Mouse (Mus musculus): ENCODE measurements around the gene Tnr. TPM values are rescaled to one million over a fixed set of nuclear protein-coding genes. Genes with fewer than 3 reads are reported as not detected.

Tnr gene
- polyA plus RNA-seq, 1 experiment = not detected

GRCm38 (mm10) chr1:159678221-159678935, 154.8 kb downstream of the Tnr start:
- 64% methylated on average over 10 of the region's 10 CpGs for WGBS
- Histone ChIP-seq H3K4me3 (replicated peaks; ENCODE audit: control insufficient read depth, low read depth, low read length) (no peak overlapping the region), H3K4me1 (ENCODE audit: control insufficient read depth, insufficient read depth, low read length) (no peaks in the 10 kb centered on the region), H3K27ac (ENCODE audit: control insufficient read depth, insufficient read depth, low read depth, low read length, poor library complexity) (no peak overlapping the region)
- no peak for TF ChIP-seq POLR2A (IDR thresholded peaks at IDR 0.05; ENCODE audit: borderline replicate concordance, control insufficient read depth, low read depth, low read length)
- TF ChIP-seq CTCF (IDR thresholded peaks at IDR 0.05; ENCODE audit: control insufficient read depth, insufficient read depth, low read length) = no peak

- 74% methylated on average over 2 of the region's 2 CpGs for whole genome bisulfite sequencing
- Histone ChIP-seq H3K4me3 (replicated peaks; ENCODE audit: control insufficient read depth, low read depth, low read length) (no peak overlapping the region), H3K27ac (ENCODE audit: control insufficient read depth, insufficient read depth, low read depth, low read length, poor library complexity) (no peak overlapping the region), H3K4me1 (ENCODE audit: control insufficient read depth, insufficient read depth, low read length) (no peaks in the 10 kb centered on the region)
- TF ChIP-seq POLR2A (IDR thresholded peaks at IDR 0.05; ENCODE audit: borderline replicate concordance, control insufficient read depth, low read depth, low read length) (no peak), CTCF (IDR thresholded peaks at IDR 0.05; ENCODE audit: control insufficient read depth, insufficient read depth, low read length) (no peak)
Observed at GRCm38 (mm10) chr1:159681252-159681651, 157.7 kb downstream of the Tnr start.

- Histone ChIP-seq H3K27ac (ENCODE audit: control insufficient read depth, insufficient read depth, low read depth, low read length, poor library complexity) (no peak overlapping the region), H3K4me1 (ENCODE audit: control insufficient read depth, insufficient read depth, low read length) (no peaks in the 10 kb centered on the region; the same call in 1 of the 2 replicates), H3K4me3 (replicated peaks; ENCODE audit: control insufficient read depth, low read depth, low read length) (no peak overlapping the region)
- WGBS = 14% methylated on average over 9 of the region's 9 CpGs
- TF ChIP-seq POLR2A (IDR thresholded peaks at IDR 0.05; ENCODE audit: borderline replicate concordance, control insufficient read depth, low read depth, low read length) (no peak), CTCF (IDR thresholded peaks at IDR 0.05; ENCODE audit: control insufficient read depth, insufficient read depth, low read length) (no peak)
Observed at GRCm38 (mm10) chr1:159686476-159687231, 163.1 kb downstream of the Tnr start.

DNA sequence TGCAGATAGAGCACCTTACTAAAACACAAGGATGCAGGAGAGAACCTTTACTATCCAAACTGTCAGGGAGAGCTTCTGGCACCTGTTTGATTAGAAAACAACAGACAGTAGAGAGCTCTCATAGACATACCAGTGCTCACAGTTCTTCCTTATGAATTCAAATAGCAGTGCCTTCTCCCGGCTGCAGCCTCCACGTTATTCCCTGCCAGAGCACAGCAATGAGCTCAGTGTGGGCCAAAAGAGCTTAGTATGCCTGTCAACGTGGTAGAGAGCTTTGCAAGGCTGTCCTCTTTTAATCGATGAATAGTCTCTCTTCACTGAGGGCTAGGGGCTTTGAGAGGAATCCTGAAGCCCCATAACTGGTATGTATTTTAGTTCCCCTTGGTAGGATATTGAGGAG, 173.1 kb downstream of the Tnr start:
- H3K27ac ChIP-seq (ENCODE audit: control insufficient read depth, insufficient read depth, low read depth, low read length, poor library complexity) = no peak overlapping the region
- H3K4me3 ChIP-seq (replicated peaks; ENCODE audit: control insufficient read depth, low read depth, low read length) = no peak overlapping the region
- TF ChIP-seq POLR2A (IDR thresholded peaks at IDR 0.05; ENCODE audit: borderline replicate concordance, control insufficient read depth, low read depth, low read length) (no peak), CTCF (IDR thresholded peaks at IDR 0.05; ENCODE audit: control insufficient read depth, insufficient read depth, low read length) (no peak)
- 58% methylated on average over 4 of the region's 4 CpGs for WGBS
- no peaks in the 10 kb centered on the region for H3K4me1 ChIP-seq (ENCODE audit: control insufficient read depth, insufficient read depth, low read length)

DNA sequence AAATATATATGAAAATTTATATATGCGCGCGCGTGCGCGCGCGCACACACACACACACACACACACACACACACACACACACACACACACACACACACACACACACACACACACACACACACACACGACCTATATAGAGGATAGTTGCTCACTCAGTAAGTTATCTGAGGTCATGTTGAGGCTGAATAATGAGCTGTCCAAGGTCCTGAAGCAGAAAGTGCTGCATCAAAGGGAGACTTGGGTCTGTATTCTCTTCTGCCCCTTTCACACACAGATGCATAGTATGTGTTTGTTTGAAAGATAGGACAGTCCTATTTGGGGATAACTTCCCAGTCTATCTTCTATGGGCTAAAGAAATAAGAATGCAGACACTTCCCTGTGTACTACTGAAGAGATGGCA, 178.5 kb downstream of the Tnr start:
- Histone ChIP-seq H3K27ac (ENCODE audit: control insufficient read depth, insufficient read depth, low read depth, low read length, poor library complexity) (no peak overlapping the region), H3K4me1 (ENCODE audit: control insufficient read depth, insufficient read depth, low read length) (no peaks in the 10 kb centered on the region), H3K4me3 (replicated peaks; ENCODE audit: control insufficient read depth, low read depth, low read length) (no peak overlapping the region)
- WGBS = 71% methylated on average over 4 of the region's 9 CpGs
- no peak for TF ChIP-seq CTCF (IDR thresholded peaks at IDR 0.05; ENCODE audit: control insufficient read depth, insufficient read depth, low read length)
- no peak for TF ChIP-seq POLR2A (IDR thresholded peaks at IDR 0.05; ENCODE audit: borderline replicate concordance, control insufficient read depth, low read depth, low read length)

DNA sequence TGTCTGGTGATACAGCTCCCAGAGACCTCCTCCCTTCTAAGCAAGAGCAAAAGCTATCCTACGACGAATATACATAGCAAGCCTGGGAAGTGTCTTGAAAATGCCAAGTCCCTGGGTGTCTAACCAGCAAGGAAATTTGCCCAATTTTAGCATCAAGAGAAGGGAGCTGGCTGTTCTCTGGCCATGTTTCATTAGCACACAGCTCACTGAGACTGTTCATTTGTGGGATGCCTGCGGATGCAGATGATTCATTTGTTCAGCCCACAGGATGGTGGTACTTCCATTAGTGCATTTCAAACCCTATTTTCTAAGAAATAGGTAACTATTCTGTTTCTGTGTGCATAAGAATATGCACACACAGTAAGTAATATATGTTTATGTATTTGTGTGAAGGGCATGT, 181.4 kb downstream of the Tnr start:
- H3K27ac ChIP-seq (ENCODE audit: control insufficient read depth, insufficient read depth, low read depth, low read length, poor library complexity) = no peak overlapping the region
- TF ChIP-seq POLR2A (IDR thresholded peaks at IDR 0.05; ENCODE audit: borderline replicate concordance, control insufficient read depth, low read depth, low read length) = no peak
- no peak for TF ChIP-seq CTCF (IDR thresholded peaks at IDR 0.05; ENCODE audit: control insufficient read depth, insufficient read depth, low read length)
- WGBS = 85% methylated on average over 3 of the region's 3 CpGs
- H3K4me3 ChIP-seq (replicated peaks; ENCODE audit: control insufficient read depth, low read depth, low read length) = no peak overlapping the region
- H3K4me1 ChIP-seq (ENCODE audit: control insufficient read depth, insufficient read depth, low read length) = no peaks in the 10 kb centered on the region

DNA sequence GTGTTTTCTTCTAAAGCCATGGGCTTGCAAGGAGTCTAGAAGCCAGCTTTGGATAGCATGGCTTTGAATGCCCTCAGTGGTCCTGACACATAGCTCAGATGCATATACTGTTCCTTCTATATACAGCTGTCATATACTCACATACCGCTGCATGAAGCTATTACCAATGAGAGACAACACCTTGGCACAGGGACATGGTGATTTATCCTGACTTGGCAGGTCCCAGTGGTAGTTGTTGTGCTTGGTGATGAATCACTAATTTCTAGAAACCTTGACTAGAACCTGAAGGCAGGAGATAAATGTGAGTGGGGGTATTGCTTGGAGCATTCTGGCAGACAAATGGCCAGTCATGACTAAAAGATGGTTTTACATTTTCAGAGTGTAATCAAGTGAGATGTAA, 192.7 kb downstream of the Tnr start:
- WGBS = 73% methylated on average over 1 of the region's 1 CpGs
- H3K27ac ChIP-seq (ENCODE audit: control insufficient read depth, insufficient read depth, low read depth, low read length, poor library complexity) = no peak overlapping the region
- no peaks in the 10 kb centered on the region for H3K4me1 ChIP-seq (ENCODE audit: control insufficient read depth, insufficient read depth, low read length)
- no peak overlapping the region for H3K4me3 ChIP-seq (replicated peaks; ENCODE audit: control insufficient read depth, low read depth, low read length)
- no peak for TF ChIP-seq CTCF (IDR thresholded peaks at IDR 0.05; ENCODE audit: control insufficient read depth, insufficient read depth, low read length)
- no peak for TF ChIP-seq POLR2A (IDR thresholded peaks at IDR 0.05; ENCODE audit: borderline replicate concordance, control insufficient read depth, low read depth, low read length)

GRCm38 (mm10) chr1:159717016-159717415, 193.4 kb downstream of the Tnr start:
- 86% methylated on average over 9 of the region's 9 CpGs for WGBS
- Histone ChIP-seq H3K4me1 (ENCODE audit: control insufficient read depth, insufficient read depth, low read length) (no peaks in the 10 kb centered on the region), H3K27ac (ENCODE audit: control insufficient read depth, insufficient read depth, low read depth, low read length, poor library complexity) (no peak overlapping the region)

More at GRCm38 (mm10) chr1:159717016-159717415, 193.4 kb downstream of the Tnr start:
- no peak for TF ChIP-seq POLR2A (IDR thresholded peaks at IDR 0.05; ENCODE audit: borderline replicate concordance, control insufficient read depth, low read depth, low read length)
- TF ChIP-seq CTCF (IDR thresholded peaks at IDR 0.05; ENCODE audit: control insufficient read depth, insufficient read depth, low read length) = no peak
- no peak overlapping the region for H3K4me3 ChIP-seq (replicated peaks; ENCODE audit: control insufficient read depth, low read depth, low read length)
